Mouse (Mus musculus) brain, embryonic 14.5 days (tissue): ENCODE data around the gene Exo5.

Experiments
- CTCF ChIP-seq: fragments of 200-500 bp; IDR thresholded peaks from 2 replicates; pipeline ENCODE4 v1.5.1; 2012; ENCODE audit warnings: inconsistent platforms, mild to moderate bottlenecking, moderate library complexity, borderline replicate concordance; ENCODE audit not compliant: insufficient read depth, insufficient read length; ENCODE audit errors: extremely low read depth
- POLR2A ChIP-seq: fragments of 200-500 bp; IDR thresholded peaks from 2 replicates; pipeline ENCODE4 v1.6.1; 2012; ENCODE audit warnings: mild to moderate bottlenecking, inconsistent platforms, borderline replicate concordance; ENCODE audit not compliant: poor library complexity, insufficient read depth, insufficient read length, severe bottlenecking; ENCODE audit errors: extremely low read depth

DNA sequence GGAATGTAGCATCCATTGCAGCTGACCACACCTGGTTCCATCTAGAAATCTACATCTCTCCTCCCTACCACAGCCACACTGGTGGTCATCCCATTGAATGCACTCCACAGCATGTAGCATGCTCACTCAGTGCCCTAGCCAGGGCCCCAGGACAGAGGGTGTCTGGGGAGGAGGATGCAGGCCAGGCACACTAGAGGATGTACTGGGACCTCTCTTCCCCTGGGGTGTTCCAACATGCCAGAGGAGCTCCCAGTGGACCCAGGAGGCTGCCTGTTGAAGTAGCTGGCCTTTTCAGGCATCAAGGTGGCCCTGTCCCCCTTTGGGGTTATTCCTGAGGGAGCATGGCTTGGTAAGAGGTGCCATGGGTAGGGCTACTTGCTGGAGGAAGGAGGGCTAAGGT is 32.9 kb downstream of the Exo5 start:
- no peak for TF ChIP-seq CTCF
- TF ChIP-seq POLR2A = no peak
